Mouse (Mus musculus): ENCODE data around the gene Xpo4.
A peak's percentile ranks its signal among the peaks of the same experiment; 100 is the strongest.

Xpo4 gene

DNA sequence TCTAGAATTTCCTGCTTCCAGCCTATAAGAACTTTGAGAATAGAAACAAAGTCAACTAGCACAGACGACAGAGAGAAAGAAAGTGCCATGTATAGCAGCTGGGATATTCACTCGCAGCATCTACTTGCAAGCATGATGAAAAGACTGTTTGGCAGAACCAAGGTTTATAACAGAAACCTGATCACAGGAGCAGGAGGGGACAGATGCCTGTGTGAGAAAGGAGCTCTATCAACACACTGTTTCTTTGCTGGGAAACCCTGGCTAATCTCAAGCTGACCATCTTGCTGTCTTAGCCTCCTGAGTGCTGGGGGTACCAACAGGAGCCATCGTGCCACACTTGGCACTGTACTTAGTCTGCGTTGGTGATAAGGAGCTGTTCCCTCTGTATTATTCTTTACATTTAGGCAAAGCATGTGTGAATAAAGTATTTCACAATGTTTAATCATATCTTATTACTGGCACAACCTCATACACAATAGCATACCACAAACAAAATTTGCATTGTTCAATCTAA is 55.4 kb downstream of the Xpo4 start:
- no peak for DNase-seq (ENCODE audit: low read depth, low spot score)

- no peak for DNase-seq (ENCODE audit: low read depth, low spot score)
Observed at GRCm38 (mm10) chr14:57607500-57607899, 57.7 kb downstream of the Xpo4 start.

GRCm38 (mm10) chr14:57606663-57607365 is 58.4 kb downstream of the Xpo4 start:
- DNase-seq (ENCODE audit: low read depth, low spot score): no peak

GRCm38 (mm10) chr14:57593279-57593678 is 72.0 kb downstream of the Xpo4 start:
- DNase-seq (ENCODE audit: low read depth, low spot score): no peak

- no peak for DNase-seq (ENCODE audit: low read depth, low spot score)
Observed at GRCm38 (mm10) chr14:57591830-57592229, 73.4 kb downstream of the Xpo4 start.

DNA sequence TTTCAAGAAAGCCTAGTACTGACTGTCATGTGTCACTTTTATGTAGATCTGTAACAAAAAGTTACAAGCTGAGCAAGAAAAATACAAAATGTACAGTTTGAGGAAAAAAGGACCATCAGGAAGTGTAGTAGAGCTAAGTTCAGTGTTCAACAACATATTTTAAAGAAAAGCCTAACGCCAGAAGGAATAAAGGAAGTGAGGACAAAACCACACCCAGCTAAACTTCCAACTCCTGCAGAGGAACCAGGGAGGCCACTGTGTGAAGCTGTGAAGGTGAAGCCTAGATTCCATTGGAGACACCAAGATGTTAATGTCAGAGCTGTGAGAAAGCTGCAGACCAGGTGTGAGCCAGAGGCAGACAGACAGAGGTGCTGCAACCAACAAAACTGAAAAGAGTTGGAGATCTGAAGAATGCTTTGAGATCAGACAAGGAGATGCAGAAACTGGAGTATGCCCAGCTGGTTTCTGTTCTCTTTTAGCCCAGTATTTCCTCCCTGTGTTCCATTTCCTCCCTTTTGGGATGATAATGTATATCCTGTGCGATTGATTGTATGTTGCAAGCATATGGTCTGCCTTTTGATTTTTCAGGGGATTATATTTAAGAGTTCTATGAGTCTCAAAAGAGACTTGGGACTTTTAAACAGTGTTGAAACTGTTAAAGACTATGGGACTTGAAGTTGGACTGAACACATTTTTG is 88.7 kb downstream of the Xpo4 start:
- DNase-seq (ENCODE audit: low read depth, low spot score): no peak

- DNase-seq (ENCODE audit: low read depth, low spot score): peak; percentile 18
Observed at GRCm38 (mm10) chr14:57574792-57575587, 90.2 kb downstream of the Xpo4 start.

- peak; percentile 95 for DNase-seq (ENCODE audit: low read depth, low spot score)
Observed at GRCm38 (mm10) chr14:57571155-57572133, 93.8 kb downstream of the Xpo4 start, which contains the start of gene Eef1akmt1. Gene Eef1akmt1, minus strand, starts transcription at chr14:57571612.

- no peak for DNase-seq (ENCODE audit: low read depth, low spot score)
Observed at GRCm38 (mm10) chr14:57565626-57566025, 99.6 kb downstream of the Xpo4 start.

- DNase-seq (ENCODE audit: low read depth, low spot score): no peak
Observed at GRCm38 (mm10) chr14:57556922-57557321, 108.3 kb downstream of the Xpo4 start.

GRCm38 (mm10) chr14:57555471-57556070 is 109.7 kb downstream of the Xpo4 start:
- DNase-seq (ENCODE audit: low read depth, low spot score): no peak

DNA sequence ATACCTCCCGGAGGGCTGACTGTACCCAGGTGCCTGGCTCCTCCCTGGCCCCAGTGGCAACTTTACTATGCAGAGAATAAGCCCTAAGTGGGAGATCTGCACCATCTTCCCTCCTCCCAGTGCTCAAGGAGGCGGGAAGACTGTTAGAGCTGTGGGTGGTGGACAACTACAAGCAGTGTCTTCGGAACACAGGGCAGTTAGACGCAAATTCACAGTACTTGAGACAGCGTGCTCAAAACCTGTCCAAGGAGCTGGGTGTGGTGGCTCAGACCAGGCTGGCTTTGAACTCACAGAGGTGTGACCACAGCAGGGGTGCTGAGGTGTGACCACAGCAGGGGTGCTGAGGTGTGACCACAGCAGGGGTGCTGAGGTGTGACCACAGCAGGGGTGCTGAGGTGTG is 110.8 kb downstream of the Xpo4 start:
- peak; percentile 66 for DNase-seq (ENCODE audit: low read depth, low spot score)

GRCm38 (mm10) chr14:57552945-57553344 is 112.3 kb downstream of the Xpo4 start:
- peak; percentile 51 for DNase-seq (ENCODE audit: low read depth, low spot score)

GRCm38 (mm10) chr14:57547062-57547461 is 118.2 kb downstream of the Xpo4 start:
- no peak for DNase-seq (ENCODE audit: low read depth, low spot score)

- DNase-seq (ENCODE audit: low read depth, low spot score): no peak
Observed at GRCm38 (mm10) chr14:57546557-57547021, 118.6 kb downstream of the Xpo4 start.

- DNase-seq (ENCODE audit: low read depth, low spot score): no peak
Observed at GRCm38 (mm10) chr14:57546131-57546530, 119.1 kb downstream of the Xpo4 start.

GRCm38 (mm10) chr14:57545526-57545925 is 119.7 kb downstream of the Xpo4 start:
- no peak for DNase-seq (ENCODE audit: low read depth, low spot score)

GRCm38 (mm10) chr14:57543420-57544039 is 121.7 kb downstream of the Xpo4 start:
- no peak for DNase-seq (ENCODE audit: low read depth, low spot score)

DNA sequence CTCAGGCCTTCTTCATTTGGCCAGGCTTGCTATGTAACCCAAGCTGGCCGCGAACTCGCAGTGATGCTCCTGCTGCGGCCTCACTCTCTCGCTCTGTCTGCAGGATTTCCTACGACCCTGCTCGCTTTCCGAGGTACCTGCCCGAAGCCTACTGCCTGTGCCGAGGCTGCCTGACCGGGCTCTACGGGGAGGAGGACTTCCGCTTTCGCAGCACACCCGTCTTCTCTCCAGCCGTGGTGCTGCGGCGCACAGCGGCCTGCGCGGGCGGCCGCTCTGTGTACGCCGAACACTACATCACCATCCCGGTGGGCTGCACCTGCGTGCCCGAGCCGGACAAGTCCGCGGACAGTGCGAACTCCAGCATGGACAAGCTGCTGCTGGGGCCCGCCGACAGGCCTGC is 123.0 kb downstream of the Xpo4 start:
- DNase-seq (ENCODE audit: low read depth, low spot score): no peak

- no peak for DNase-seq (ENCODE audit: low read depth, low spot score)
Observed at GRCm38 (mm10) chr14:57540683-57541082, 124.5 kb downstream of the Xpo4 start.
